Mouse (Mus musculus) skeletal muscle tissue, adult 2 months (tissue): ENCODE measurements around the gene Otud3.
"Not testable (repeated sequence)": the region's sequence is repeated elsewhere in the genome, so short reads cannot be mapped to it uniquely, and the experiment has no call there.

ENCODE experiments used
- DNase-seq: peaks from one replicate; pipeline ENCODE4 v3.0.0-alpha.2; 2012; ENCODE audit warnings: low read depth, low spot score

Otud3 gene

GRCm38 (mm10) chr4:138913797-138914196 is at the start of gene Otud3:
Gene Otud3 (minus strand): TSS chr4:138913945.
- DNase-seq: peak; percentile 94

- DNase-seq: no peak
Observed at GRCm38 (mm10) chr4:138962719-138963118, 49.0 kb upstream of the Otud3 start.

GRCm38 (mm10) chr4:138959926-138960325 is 46.2 kb upstream of the Otud3 start:
- DNase-seq: no peak

GRCm38 (mm10) chr4:138959120-138959519 is 45.4 kb upstream of the Otud3 start:
- no peak for DNase-seq

GRCm38 (mm10) chr4:138958612-138959011 is 44.9 kb upstream of the Otud3 start:
- DNase-seq: peak; percentile 64

- no peak for DNase-seq
Observed at GRCm38 (mm10) chr4:138948257-138948656, 34.5 kb upstream of the Otud3 start.

- DNase-seq: peak; percentile 71
Observed at GRCm38 (mm10) chr4:138943730-138944129, 30.0 kb upstream of the Otud3 start.

GRCm38 (mm10) chr4:138941966-138942365 is 28.2 kb upstream of the Otud3 start:
- peak; percentile 19 for DNase-seq

- DNase-seq: no peak
Observed at GRCm38 (mm10) chr4:138941401-138941800, 27.7 kb upstream of the Otud3 start.

DNA sequence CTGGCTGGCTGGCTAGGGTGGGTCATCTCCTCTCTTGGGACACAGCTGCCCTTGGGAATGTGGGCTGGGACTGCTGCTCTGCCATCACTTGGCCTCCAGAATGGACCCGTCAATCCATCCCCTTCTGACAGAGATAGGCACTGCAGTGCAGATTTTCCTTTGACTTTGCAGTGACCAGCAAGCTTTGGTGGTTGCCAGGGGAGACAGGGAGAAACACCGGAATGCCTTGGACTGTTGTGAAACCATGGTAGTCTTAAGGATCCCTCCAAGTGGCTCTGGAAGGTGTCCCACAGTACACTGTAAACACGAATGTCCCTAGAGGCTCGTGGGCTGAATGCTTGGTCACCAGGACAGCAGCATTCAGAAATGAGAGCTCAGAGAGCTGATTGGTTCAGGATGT is 25.7 kb upstream of the Otud3 start:
- DNase-seq: no peak

DNA sequence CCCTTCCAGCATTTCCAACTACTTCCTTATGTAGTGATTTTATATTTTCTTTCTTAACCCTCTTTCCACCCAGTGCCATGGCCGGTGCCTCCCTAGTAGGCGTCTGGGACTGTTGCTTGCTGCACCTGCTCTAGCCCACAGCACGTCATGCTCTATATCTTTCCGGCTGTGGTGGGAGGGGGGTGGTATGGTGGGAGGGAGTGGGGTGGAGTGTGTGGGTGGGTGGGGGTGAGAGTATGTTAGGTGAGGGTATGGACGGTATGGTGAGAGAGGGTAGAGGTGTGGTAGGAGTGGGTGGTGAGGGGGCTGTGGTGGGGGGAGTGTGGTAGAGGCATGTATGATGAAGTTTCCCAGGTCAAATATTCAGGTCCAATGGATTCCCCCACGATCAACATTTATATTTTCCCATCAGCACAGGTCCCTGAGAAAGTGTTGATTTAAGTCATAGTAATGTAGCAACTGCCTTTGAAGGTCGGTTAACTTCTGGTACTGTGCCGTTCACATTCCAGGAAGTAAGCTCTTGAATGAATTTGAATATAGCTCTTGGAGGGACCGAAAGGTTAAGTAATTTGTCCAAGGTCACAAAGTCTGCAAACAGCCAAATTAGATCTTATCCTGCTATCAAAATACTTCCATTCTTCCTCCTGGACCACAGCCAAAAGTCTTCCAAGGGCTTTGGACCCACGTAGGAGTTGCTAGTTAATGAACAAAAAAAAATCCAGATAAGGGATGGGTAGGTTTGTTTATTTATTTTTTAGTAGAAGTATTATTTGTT is 24.9 kb upstream of the Otud3 start:
- DNase-seq: no peak

- no peak for DNase-seq
Observed at GRCm38 (mm10) chr4:138934456-138935145, 20.9 kb upstream of the Otud3 start.

DNA sequence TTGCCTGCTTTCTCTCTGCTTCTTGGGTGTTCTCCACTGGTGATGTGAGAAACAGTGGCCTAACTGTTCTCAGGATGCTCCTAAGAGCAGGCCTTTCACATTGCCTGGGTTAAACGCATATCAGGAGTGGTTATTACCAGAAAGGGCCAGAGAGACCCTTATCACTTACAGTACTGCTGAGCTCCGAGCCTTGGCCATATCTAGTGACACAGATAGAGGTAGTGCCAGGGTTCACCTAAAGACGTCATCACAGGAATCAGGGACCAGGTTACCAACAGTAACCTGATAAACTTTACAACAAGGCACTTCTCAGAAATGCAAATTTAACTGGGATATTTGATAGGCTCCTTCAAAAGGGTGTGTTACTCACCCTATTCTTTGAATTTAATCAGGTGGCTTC is 20.1 kb upstream of the Otud3 start:
- DNase-seq: no peak

DNA sequence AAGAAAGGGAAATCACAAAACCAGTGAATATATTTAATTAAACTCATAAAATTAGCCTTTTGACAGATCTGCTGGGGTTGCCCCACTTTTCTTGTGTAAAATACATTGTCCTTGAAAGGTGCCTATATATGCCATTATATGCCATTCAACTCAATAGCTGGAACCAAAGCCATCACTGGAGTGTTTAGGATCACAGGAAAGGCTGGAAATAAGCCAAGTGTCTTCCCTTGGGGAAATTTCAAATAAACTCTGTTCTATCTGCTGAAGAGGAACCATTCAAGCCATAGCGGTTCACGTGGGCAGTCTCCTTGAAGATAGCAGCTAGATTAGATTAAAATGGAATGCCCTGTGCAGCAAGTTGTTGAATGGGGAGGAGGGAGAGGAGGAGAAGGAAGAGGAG is 11.8 kb upstream of the Otud3 start:
- DNase-seq: no peak

GRCm38 (mm10) chr4:138922131-138922459 is 8.3 kb upstream of the Otud3 start:
- DNase-seq: peak; percentile 86

DNA sequence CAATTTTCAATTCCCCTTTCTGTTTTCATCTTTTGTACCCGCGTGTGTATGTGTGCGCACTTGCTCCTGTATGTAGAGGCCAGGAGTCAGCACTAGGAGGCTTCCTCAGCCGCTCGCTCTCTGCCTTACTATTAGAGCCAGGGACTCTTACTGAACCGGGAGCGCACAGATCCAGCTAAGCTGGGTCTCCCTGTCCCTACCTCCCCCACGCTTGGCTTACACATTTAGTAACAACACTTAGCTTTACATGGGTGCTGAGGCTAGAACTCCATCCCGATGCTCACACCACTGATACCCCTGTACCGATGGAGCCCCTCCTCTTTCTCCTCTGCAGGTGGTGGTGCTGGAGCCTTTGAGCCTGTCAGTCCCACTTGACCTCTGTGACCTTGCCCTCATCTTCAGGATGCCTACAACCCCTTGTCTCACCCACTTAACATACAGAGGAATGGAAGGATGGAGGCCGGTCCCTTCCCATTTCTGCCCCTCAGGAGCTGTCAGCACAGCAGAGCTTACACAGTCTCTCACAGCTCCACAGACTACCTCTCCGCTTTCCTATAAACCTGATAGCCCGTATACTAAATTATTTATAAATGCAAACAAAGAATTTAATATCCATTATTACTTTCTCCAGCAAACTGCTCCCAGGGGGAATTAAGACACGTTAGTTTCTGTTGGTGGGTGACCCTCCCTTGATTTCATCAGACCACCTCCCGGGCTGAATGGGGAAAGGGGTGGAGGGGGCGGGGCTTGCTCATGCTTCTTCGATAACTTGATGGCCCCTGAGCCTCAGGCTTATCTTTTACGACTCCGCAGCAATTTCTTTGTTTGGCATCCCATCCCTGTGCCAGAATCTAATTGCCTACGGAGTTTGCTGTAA is 7.7 kb upstream of the Otud3 start:
- no peak for DNase-seq

- DNase-seq: no peak
Observed at GRCm38 (mm10) chr4:138917282-138917681, 3.5 kb upstream of the Otud3 start.

DNA sequence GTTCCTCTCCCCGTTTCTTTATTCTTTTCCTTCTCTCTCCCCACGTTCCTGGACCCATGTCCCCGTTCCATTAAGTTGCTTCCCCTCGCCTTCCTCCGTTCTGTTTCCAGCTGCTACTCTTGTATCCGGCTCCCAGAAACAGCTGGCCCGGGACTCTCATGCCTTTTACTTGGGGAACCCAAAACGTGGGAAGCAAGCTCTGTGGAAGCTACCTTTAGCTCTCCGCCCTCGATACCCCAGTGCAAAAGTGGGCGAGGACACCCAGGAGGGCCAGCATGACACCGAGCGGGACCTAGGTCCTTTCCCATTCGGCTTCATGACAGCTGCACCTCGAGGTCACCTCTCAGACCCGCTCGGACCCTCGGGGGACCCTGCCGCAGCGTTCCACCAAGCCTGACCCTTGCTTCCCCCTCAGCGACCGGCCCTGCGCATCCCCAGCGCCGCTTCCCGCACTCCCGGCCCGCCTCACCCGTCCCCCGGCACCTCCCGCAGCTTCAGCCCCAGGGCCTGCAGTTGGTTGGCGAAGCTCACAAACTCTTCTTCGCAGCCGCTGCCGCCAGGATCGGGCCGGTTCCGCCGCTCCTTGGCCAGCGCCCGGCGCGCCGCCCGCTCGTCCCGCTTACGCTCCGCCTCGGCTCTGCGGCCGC is 481 bp downstream of the Otud3 start:
- peak; percentile 19 for DNase-seq

- DNase-seq: no peak
Observed at GRCm38 (mm10) chr4:138905624-138906337, 8.0 kb downstream of the Otud3 start.

DNA sequence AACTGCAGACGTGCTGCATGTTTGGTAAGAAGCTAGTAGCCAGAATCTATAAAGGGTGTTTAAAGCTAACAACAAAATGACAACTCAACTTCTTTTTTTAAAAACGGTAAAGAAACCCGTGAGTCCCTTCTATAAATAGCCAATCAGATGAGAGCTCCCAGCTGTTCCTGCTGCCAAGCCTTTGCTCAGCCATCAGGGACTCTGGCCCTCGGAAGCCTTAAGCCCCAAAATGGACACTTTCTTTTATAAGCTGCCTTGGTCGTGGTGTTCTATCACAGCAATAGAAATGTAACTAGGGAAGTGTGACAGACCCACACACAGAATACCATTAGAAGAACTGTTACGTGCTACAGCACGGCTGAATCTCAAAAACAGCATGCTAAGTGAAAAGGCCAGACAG is 14.4 kb downstream of the Otud3 start:
- no peak for DNase-seq

DNA sequence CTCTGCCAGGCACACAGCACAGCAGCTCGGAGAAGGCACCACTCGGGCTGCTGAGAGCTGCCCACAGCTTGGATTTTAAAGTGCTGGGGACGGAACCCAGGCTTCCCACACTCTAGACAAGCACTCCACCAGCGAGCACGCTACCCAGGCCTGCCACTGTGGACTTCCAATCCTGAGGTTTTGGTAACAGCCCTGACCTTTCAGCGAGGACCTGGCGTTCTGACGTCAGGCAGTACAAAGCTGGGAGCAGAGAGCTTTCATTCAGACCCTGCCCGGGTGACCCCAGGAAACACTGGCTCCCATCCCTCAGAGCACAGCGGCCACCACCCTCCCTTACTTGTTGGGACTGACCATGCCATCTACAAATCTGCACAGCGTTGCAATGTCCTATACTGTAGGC is 20.0 kb downstream of the Otud3 start:
- DNase-seq: not testable (repeated sequence)
